ENCODE assay signal across 1 mouse cellular context in the genomic region with DNA sequence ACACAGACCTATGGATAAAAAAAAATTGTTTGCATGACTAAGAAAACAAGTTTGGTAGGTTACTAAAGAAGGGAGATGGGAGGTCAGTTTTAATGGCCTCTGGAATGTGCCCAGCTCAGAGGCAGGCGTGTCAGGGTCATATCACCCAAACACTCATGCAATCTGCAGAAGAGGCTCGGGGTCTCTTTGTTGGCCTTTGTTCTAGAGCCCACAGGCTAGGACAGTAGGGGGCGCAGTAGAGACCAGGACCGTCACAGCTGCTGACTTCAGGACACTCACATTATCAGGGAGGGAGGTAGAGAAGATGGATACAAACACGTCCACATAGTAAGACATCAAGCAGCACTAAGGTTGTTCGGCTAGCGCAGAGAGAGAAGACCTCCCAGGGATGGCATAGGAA.
TF ChIP-seq lines count a peak whose summit lies in the region.

No protein-coding gene starts in this region.

TF ChIP-seq in CH12.LX, 34 proteins besides CTCF, POLR2A, EP300 and RAD21:
- TF ChIP-seq TBP (conservative IDR thresholded peaks at IDR 0.05; ENCODE audit: low read depth, low read length) (no peak), ELF1 (IDR thresholded peaks at IDR 0.05; ENCODE audit: low read depth, low read length) (no peak), UBTF (IDR thresholded peaks at IDR 0.05; ENCODE audit: low read depth, low read length) (no peak), ZC3H11A (IDR thresholded peaks at IDR 0.05; ENCODE audit: low read depth, low read length) (no peak), MYC (IDR thresholded peaks at IDR 0.05; ENCODE audit: low read depth, low read length) (no peak), CHD1 (IDR thresholded peaks at IDR 0.05; ENCODE audit: low read depth, low read length) (no peak), ZKSCAN1 (IDR thresholded peaks at IDR 0.05; ENCODE audit: borderline replicate concordance, low read depth, low read length) (no peak), MXI1 (IDR thresholded peaks at IDR 0.05; ENCODE audit: low read depth, low read length) (no peak), E2F4 (IDR thresholded peaks at IDR 0.05; ENCODE audit: insufficient replicate concordance, low read depth, low read length) (no peak), NELFE (IDR thresholded peaks at IDR 0.05; ENCODE audit: low read depth, low read length) (no peak), KAT2A (IDR thresholded peaks at IDR 0.05; ENCODE audit: insufficient replicate concordance, low read length) (no peak), PAX5 (IDR thresholded peaks at IDR 0.05; ENCODE audit: low read length) (no peak), RCOR1 (conservative IDR thresholded peaks at IDR 0.05; ENCODE audit: low read depth, low read length) (no peak), GABPA (IDR thresholded peaks at IDR 0.05; ENCODE audit: insufficient replicate concordance, low read depth, low read length) (no peak), CHD2 (IDR thresholded peaks at IDR 0.05; ENCODE audit: low read length) (no peak), MAFK (IDR thresholded peaks at IDR 0.05; ENCODE audit: insufficient replicate concordance, low read length) (no peak), MAZ (IDR thresholded peaks at IDR 0.05; ENCODE audit: low read depth, low read length) (no peak)
